Mouse (Mus musculus) heart, embryonic 16.5 days (tissue): Measurements from ENCODE around the gene Rad51b. TPM values are rescaled to one million over a fixed set of nuclear protein-coding genes. Genes with fewer than 3 reads are reported as not detected.

Experiments used
- ATAC-seq: fragments of 200-750 bp; cut with Nextera tagmentation; replicated peaks from 2 replicates; pipeline ENCODE4 v1.8.0; 2017; ENCODE audit warnings: moderate number of reproducible peaks; ENCODE audit not compliant: insufficient read depth, low FRiP score; ENCODE audit errors: extremely low read depth
- H3K27ac ChIP-seq: fragments of 300-500 bp; sonication (generic); 2 replicates; pipeline ENCODE4 v1.5.1; 2014; ENCODE audit warnings: mild to moderate bottlenecking, low read length, control low read depth, moderate library complexity
- H3K27me3 ChIP-seq: fragments of 300-500 bp; sonication (generic); 2 replicates; pipeline ENCODE4 v1.6.1; 2014; ENCODE audit warnings: low read length, mixed read lengths; ENCODE audit not compliant: control insufficient read depth, insufficient read depth
- H3K36me3 ChIP-seq: fragments of 300-500 bp; sonication (generic); 2 replicates; pipeline ENCODE4 v1.6.1; 2014; ENCODE audit not compliant: control insufficient read depth, insufficient read depth
- H3K4me1 ChIP-seq: fragments of 300-500 bp; sonication (generic); 2 replicates; pipeline ENCODE4 v1.6.1; 2014; ENCODE audit warnings: low read length, mixed read lengths; ENCODE audit not compliant: control insufficient read depth, insufficient read depth
- H3K4me2 ChIP-seq: fragments of 300-500 bp; sonication (generic); 2 replicates; pipeline ENCODE4 v1.6.1; 2014; ENCODE audit warnings: low read depth, mild to moderate bottlenecking, control low read depth, low read length
- H3K4me3 ChIP-seq: fragments of 300-500 bp; sonication (generic); 2 replicates; pipeline ENCODE4 v1.5.1; 2014; ENCODE audit warnings: mild to moderate bottlenecking, control low read depth, low read length
- H3K9ac ChIP-seq: fragments of 300-500 bp; sonication (generic); 2 replicates; pipeline ENCODE4 v1.6.1; 2014; ENCODE audit warnings: low read length, control low read depth
- H3K9me3 ChIP-seq: fragments of 300-500 bp; sonication (generic); replicated peaks from 2 replicates; pipeline ENCODE4 v1.6.1; 2016; ENCODE audit warnings: low read length; ENCODE audit not compliant: control insufficient read depth
- WGBS: fragments of 180-500 bp; shearing (Covaris S2); extraction: QIAGEN DNeasy Blood & Tissue Kit; methylation state at CpG from one replicate; pipeline ENCODE4 v1.1.7; 2014; 5-methylcytosine and 5-hydroxymethylcytosine counted together
- polyA plus RNA-seq: library from polyadenylated mRNA; unstranded; fragments of >200 nt; fragmentation: Nextera tagmentation; extraction: Ambion mirVana; gene quantifications from 2 replicates; pipeline ENCODE4 v1.2.1, GENCODE M21; 2015

Rad51b gene
- polyA plus RNA-seq, 1 experiment from 2014 or later: 5.0 TPM

- ATAC-seq: no peak
- H3K27ac ChIP-seq: no peak overlapping the region
- no peak overlapping the region for H3K4me3 ChIP-seq
- peaks cover 9% of the 10 kb centered on the region for H3K4me1 ChIP-seq
- no peaks in the 10 kb centered on the region for H3K27me3 ChIP-seq
- WGBS: 81% methylated on average over 4 of the region's 4 CpGs
- H3K4me2 ChIP-seq: no peak overlapping the region
- no peaks in the 10 kb centered on the region for H3K36me3 ChIP-seq
- H3K9me3 ChIP-seq: no peaks in the 10 kb centered on the region
- no peak overlapping the region for H3K9ac ChIP-seq
Measured at GRCm38 (mm10) chr12:79431138-79431537, 134.1 kb downstream of the Rad51b start.

- no peak for ATAC-seq
- H3K27ac ChIP-seq: 0 out of 2 replicates have a peak overlapping the region, but pooled peaks have one; percentile 7
- WGBS: 68% methylated on average over 7 of the region's 7 CpGs
Measured at GRCm38 (mm10) chr12:79433724-79434442, 136.8 kb downstream of the Rad51b start.

GRCm38 (mm10) chr12:79435474-79435873 lies 138.4 kb downstream of the Rad51b start:
- Histone ChIP-seq H3K27me3 (no peaks in the 10 kb centered on the region), H3K4me1 (no peaks in the 10 kb centered on the region), H3K9me3 (no peaks in the 10 kb centered on the region), H3K36me3 (no peaks in the 10 kb centered on the region), H3K9ac (no peak overlapping the region), H3K27ac (no peak overlapping the region), H3K4me2 (no peak overlapping the region), H3K4me3 (no peak overlapping the region)
- no peak for ATAC-seq
- WGBS: 74% methylated on average over 3 of the region's 3 CpGs

More at GRCm38 (mm10) chr12:79433724-79434442, 136.8 kb downstream of the Rad51b start:
- H3K36me3 ChIP-seq: no peaks in the 10 kb centered on the region
- H3K27me3 ChIP-seq: no peaks in the 10 kb centered on the region
- no peak overlapping the region for H3K4me2 ChIP-seq
- peaks cover 6% of the 10 kb centered on the region for H3K4me1 ChIP-seq
- no peak overlapping the region for H3K4me3 ChIP-seq
- H3K9ac ChIP-seq: no peak overlapping the region
- no peaks in the 10 kb centered on the region for H3K9me3 ChIP-seq

- Histone ChIP-seq H3K27me3 (no peaks in the 10 kb centered on the region), H3K4me2 (no peak overlapping the region), H3K4me1 (no peaks in the 10 kb centered on the region), H3K9ac (no peak overlapping the region), H3K36me3 (no peaks in the 10 kb centered on the region), H3K27ac (no peak overlapping the region), H3K9me3 (no peaks in the 10 kb centered on the region), H3K4me3 (no peak overlapping the region)
- no peak for ATAC-seq
- WGBS: 90% methylated on average over 8 of the region's 8 CpGs
Measured at GRCm38 (mm10) chr12:79436035-79436434, 139.0 kb downstream of the Rad51b start.

- no peaks in the 10 kb centered on the region for H3K27me3 ChIP-seq
- H3K36me3 ChIP-seq: no peaks in the 10 kb centered on the region
- H3K27ac ChIP-seq: no peak overlapping the region
- 68% methylated on average over 4 of the region's 4 CpGs for WGBS
- no peaks in the 10 kb centered on the region for H3K9me3 ChIP-seq
- H3K4me1 ChIP-seq: no peaks in the 10 kb centered on the region
- H3K4me2 ChIP-seq: no peak overlapping the region
- ATAC-seq: no peak
- no peak overlapping the region for H3K9ac ChIP-seq
- no peak overlapping the region for H3K4me3 ChIP-seq
Measured at GRCm38 (mm10) chr12:79436892-79437291, 139.8 kb downstream of the Rad51b start.

GRCm38 (mm10) chr12:79437572-79437971 lies 140.5 kb downstream of the Rad51b start:
- no peak overlapping the region for H3K4me2 ChIP-seq
- no peak for ATAC-seq

GRCm38 (mm10) chr12:79439961-79440360 lies 142.9 kb downstream of the Rad51b start:
- no peaks in the 10 kb centered on the region for H3K36me3 ChIP-seq
- H3K4me3 ChIP-seq: no peak overlapping the region
- no peaks in the 10 kb centered on the region for H3K27me3 ChIP-seq
- ATAC-seq: no peak
- H3K4me2 ChIP-seq: no peak overlapping the region
- no peaks in the 10 kb centered on the region for H3K9me3 ChIP-seq
- H3K9ac ChIP-seq: no peak overlapping the region
- 83% methylated on average over 6 of the region's 6 CpGs for WGBS
- H3K4me1 ChIP-seq: no peaks in the 10 kb centered on the region
- no peak overlapping the region for H3K27ac ChIP-seq

More at GRCm38 (mm10) chr12:79437572-79437971, 140.5 kb downstream of the Rad51b start:
- 72% methylated on average over 3 of the region's 3 CpGs for WGBS
- Histone ChIP-seq H3K27ac (no peak overlapping the region), H3K4me3 (no peak overlapping the region), H3K4me1 (no peaks in the 10 kb centered on the region), H3K27me3 (no peaks in the 10 kb centered on the region), H3K36me3 (no peaks in the 10 kb centered on the region), H3K9me3 (no peaks in the 10 kb centered on the region), H3K9ac (no peak overlapping the region)

GRCm38 (mm10) chr12:79441210-79442005 lies 144.3 kb downstream of the Rad51b start:
- Histone ChIP-seq H3K4me3 (no peak overlapping the region), H3K27me3 (no peaks in the 10 kb centered on the region), H3K36me3 (no peaks in the 10 kb centered on the region), H3K9me3 (no peaks in the 10 kb centered on the region), H3K4me1 (no peaks in the 10 kb centered on the region), H3K27ac (no peak overlapping the region), H3K9ac (no peak overlapping the region), H3K4me2 (no peak overlapping the region)
- 59% methylated on average over 12 of the region's 12 CpGs for WGBS
- ATAC-seq: no peak

GRCm38 (mm10) chr12:79442126-79442525 lies 145.0 kb downstream of the Rad51b start:
- Histone ChIP-seq H3K36me3 (no peaks in the 10 kb centered on the region), H3K9me3 (no peaks in the 10 kb centered on the region), H3K4me3 (no peak overlapping the region), H3K4me1 (no peaks in the 10 kb centered on the region), H3K9ac (no peak overlapping the region), H3K4me2 (no peak overlapping the region), H3K27ac (no peak overlapping the region), H3K27me3 (no peaks in the 10 kb centered on the region)
- ATAC-seq: no peak
- WGBS: 54% methylated on average over 7 of the region's 7 CpGs
